Mouse (Mus musculus) heart, postnatal 14 days (tissue): ENCODE measurements around the gene Klhl41. TPM values are rescaled to one million over a fixed set of nuclear protein-coding genes. Genes with fewer than 3 reads are reported as not detected.

ENCODE experiments used
- DNase-seq, 2 experiments: peaks; one replicate each; pipeline ENCODE4 v3.0.0; 2021 to 2022
- intact Hi-C: fragments of 180-260 bp; cut with DNase I; formaldehyde crosslinking; loops from one replicate; pipeline ENCODE4 v1.15.1; 2025
- total RNA-seq, 2 experiments: library from RNA; stranded (reverse); gene quantifications; 2 replicates each; pipeline ENCODE4 v1.2.3; 2021

Gene Klhl41
- total RNA-seq, 2 experiments from 2014 or later = 60.5 to 62.0 TPM

GRCm38 (mm10) chr2:69679990-69680389, 10.1 kb downstream of the Klhl41 start:
- intact Hi-C loops = no loop called here
- no peak for DNase-seq

DNA sequence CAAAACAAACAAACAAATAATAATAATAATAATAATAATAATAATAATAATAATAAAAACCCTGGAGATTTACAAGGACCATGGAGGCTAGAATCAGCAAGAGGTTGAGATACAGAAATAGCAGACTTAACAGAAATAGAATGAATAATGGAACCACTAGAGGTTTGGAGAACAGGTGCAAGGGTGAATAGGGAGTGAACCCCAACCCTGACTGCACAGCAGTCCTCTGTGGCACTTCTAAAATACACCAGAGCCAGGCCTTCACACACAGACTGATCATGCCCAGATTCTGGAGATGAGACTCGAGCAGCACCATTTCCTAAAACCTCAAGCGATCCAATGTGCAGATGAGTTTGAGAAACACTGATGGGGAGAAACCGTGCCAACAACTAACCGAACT, 12.0 kb downstream of the Klhl41 start:
- intact Hi-C loops = no loop called here
- no peak for DNase-seq

GRCm38 (mm10) chr2:69683036-69683805, 13.3 kb downstream of the Klhl41 start:
- DNase-seq = no peak
- intact Hi-C loops = no loop called here

GRCm38 (mm10) chr2:69684488-69684887, 14.6 kb downstream of the Klhl41 start:
- intact Hi-C loops = no loop called here
- DNase-seq = no peak

DNA sequence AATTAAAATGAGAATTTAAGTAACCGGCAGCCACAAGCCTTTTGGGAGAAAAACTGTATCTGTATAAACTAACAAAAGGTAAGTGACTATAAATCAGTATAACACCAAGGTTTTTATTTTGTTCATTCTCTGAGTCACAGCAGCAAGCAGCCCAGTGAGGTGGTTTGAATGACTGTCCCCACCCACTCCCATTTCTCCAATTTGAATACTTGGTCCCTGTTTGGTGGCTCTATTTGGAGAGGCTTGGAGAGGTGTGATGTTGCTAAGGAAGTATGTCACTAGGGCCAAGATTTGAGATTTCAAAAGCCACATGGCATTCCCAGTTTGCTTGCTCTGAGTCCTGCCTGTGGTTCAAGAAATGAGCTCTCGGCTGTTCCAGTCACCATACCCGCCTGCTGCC, 20.3 kb downstream of the Klhl41 start:
- DNase-seq = no peak
- intact Hi-C loops = no loop called here

- DNase-seq = no peak
- intact Hi-C loops = no loop called here
Measured at GRCm38 (mm10) chr2:69690843-69691242, 20.9 kb downstream of the Klhl41 start.

- intact Hi-C loops = no loop called here
- DNase-seq = no peak
Measured at GRCm38 (mm10) chr2:69693501-69693900, 23.6 kb downstream of the Klhl41 start.

- no peak for DNase-seq
- intact Hi-C loops = no loop called here
Measured at GRCm38 (mm10) chr2:69700446-69700845, 30.5 kb downstream of the Klhl41 start.

DNA sequence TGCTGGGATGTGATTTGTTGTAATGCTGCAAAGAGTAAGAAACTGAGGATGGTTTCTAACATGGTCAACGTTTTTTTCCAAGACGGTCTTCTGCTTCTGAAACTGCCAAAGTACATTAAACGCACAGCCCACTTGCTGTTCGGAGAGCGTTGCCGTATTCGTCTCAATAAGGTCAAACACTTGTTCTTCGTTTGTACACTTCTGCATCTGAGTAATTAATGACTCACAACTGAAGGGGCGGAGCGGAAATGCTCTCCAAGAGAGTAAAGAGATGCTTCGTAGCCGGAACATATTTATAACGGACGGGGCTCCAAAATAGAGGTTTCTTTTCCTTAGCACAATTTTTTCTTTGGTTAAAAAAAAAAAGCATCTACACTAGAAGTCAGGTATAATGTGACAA, 42.3 kb downstream of the Klhl41 start:
- intact Hi-C loops = no loop called here
- DNase-seq = no peak

- intact Hi-C loops = no loop called here
- peak; percentile 82 to 85 for DNase-seq
Measured at GRCm38 (mm10) chr2:69712981-69713625, 43.2 kb downstream of the Klhl41 start, which contains the start of gene Fastkd1. Fastkd1 (minus strand) TSS chr2:69713516.

DNA sequence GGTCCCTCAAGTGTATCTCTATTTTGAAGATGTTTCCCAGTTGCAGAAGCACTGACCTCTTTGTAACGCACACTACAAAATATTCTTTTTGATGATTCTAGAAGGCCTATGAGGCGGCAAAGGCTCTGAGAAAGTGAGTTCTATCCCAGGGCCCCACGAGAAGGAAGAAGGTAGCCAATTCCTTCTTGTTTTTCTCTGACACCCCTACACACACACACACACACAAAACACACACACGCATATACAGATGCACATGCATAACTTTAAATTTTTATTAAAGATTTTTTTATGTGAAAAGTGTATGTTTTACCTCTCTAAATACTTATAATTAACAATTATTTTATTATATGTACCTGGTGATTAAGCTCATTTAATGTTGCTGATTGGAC, 43.7 kb downstream of the Klhl41 start:
- intact Hi-C loops = no loop called here
- DNase-seq = no peak

DNA sequence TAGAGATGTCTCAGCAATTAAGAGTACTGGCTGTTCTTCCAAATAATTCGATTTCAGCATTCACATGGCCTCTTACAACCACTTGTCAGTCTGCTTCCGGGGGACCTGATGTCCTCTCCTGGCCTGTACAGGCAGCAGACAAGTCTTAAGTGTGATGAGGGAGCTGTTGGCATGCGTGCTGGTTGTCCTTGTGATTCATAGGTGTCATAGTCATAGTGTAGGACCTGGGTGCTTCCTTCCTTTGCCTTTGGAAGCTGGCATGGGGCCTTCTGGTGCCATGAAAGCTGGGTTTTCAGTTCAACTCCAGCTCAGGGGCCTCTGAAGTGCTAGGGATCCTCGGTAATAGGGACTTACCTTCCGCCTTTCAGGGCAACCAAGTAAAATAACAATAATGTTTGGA, 44.2 kb downstream of the Klhl41 start:
- intact Hi-C loops = no loop called here
- no peak for DNase-seq

DNA sequence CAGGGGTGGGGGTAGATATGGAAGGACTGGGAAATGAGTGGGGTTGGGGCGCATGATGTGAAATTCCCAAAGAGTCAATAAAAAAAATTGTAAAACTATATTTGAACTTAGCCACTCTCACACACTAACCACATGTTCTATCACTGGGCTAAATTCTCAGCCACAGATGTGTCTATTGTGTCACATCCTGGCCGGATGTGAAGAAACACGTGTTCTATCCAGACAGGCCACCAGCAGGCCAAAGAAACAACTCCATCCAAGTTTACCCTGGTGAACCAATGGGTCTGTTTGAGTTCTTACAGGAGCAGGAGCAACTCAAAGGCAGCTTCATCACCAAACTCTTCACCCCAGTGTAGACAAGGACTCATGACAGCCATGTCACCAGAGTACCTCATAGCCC, 46.6 kb downstream of the Klhl41 start:
- no peak for DNase-seq
- intact Hi-C loops = no loop called here

DNA sequence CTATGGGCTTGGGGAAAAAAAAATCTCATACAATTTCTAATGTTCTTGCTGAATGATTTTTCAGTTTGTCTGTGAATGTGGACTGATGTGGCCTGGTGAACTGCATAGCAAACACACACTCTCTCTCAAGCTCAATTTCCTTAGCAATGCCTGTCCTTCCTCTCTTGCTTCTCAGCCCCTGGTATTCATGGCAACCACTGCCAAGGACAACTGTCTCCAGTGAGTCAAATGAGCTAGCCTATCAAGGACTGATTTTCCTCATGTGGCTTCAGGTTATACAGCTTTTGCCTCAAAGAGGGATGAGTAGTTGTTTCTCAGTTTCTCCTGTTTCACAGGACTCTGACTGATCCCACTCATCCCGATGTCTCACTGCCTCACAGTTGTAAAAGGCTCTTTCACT, 49.2 kb downstream of the Klhl41 start:
- no peak for DNase-seq
- intact Hi-C loops = no loop called here

DNA sequence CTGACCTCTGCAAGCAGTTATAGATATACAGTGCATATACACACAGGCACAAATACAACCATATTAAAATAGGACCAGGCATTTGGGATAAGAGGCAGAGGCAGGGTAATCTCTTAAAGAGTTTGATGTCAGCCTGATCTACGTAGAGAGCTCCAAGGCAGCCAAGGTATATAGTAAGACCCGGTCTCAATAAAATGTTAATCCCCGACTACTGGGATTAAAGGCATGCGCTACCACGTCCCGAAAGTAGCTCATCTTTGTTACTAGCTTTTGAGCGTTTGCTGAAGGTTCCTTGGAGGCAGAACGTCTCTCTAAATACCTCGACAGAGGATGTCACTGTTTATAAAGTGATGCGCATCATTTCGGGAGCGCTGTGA, 52.3 kb downstream of the Klhl41 start, which contains the start of gene Ppig:
Gene Ppig, plus strand, starts transcription at position 273 of the 377 bp plus-strand sequence.
- intact Hi-C loops = loop anchor here (5.0 kb wide), 1 partner anchor 70 kb away; no protein-coding TSS in a partner anchor
- no peak for DNase-seq

GRCm38 (mm10) chr2:69722650-69723518, 53.0 kb downstream of the Klhl41 start:
- intact Hi-C loops = loop anchor here (5.0 kb wide), 1 partner anchor 69 kb away; no protein-coding TSS in a partner anchor
- peak; percentile 92 to 94 for DNase-seq

DNA sequence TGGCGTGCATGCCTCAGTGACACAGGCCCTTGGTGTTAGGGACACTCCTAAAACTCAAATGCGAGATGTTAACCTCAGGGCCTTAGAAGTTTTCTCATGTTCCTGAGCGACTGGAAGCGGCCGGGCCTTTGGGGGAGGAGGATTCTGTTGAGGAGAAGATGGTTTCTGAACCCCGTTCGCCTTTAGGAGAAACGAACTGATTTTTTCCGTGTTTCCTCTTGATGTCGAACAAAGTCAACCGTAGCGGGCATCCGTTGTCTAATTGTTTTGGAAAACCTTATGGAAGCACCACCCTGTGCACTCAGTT, 53.6 kb downstream of the Klhl41 start:
- DNase-seq = no peak
- intact Hi-C loops = loop anchor here (5.0 kb wide), 1 partner anchor 69 kb away; no protein-coding TSS in a partner anchor
